Mouse (Mus musculus) lung, postnatal 0 days (tissue): ENCODE measurements at regions not wholly inside any gene's neighbourhood (a gene's known extent, or its start where the extent isn't known, plus 50 kb on each side); places are given as distances from the start of the nearest gene placed in this dataset.

ENCODE experiments used
- CTCF ChIP-seq: IDR thresholded peaks from 2 replicates; pipeline ENCODE4 v1.5.1; 2016; ENCODE audit warnings: antibody characterized with exemption, mild to moderate bottlenecking
- EP300 ChIP-seq: IDR thresholded peaks from 2 replicates; pipeline ENCODE4 v1.6.1; 2016; ENCODE audit warnings: antibody characterized with exemption, mild to moderate bottlenecking, control low read depth

DNA sequence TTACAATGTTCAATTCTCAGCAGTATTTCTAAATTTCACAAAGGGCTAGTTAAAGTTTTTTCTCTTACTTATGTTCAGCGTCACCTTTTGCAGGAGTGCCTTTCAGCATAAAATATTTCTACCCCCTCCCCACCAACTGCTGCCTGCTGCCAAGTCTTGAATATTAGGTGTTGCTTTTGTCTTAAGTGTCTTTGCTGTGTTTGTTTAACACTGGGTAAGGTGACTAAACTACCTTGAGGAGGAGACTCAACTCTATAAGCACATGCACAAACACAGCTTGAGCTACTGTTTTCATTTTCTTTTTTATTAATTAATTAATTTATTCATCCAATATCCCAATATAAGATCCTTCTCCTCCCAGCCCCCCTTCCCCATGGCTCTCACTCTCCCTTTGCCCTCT, 70.1 kb upstream of the Hcrtr2 start:
- TF ChIP-seq CTCF, result no peak
- TF ChIP-seq EP300, result peak; percentile 51; the same call in 1 of the 2 replicates
